Mouse (Mus musculus): Measurements from ENCODE around the gene Wwox.

GRCm38 (mm10) chr8:115024062-115024461, 584.6 kb downstream of the Wwox start:
- TF ChIP-seq POLR2A (IDR thresholded peaks at IDR 0.05; ENCODE audit: insufficient read depth, low read depth, low read length): no peak
- TF ChIP-seq CTCF (IDR thresholded peaks at IDR 0.05; ENCODE audit: insufficient read depth, low read depth, low read length): no peak
